Mouse (Mus musculus) hindbrain, embryonic 12.5 days (tissue): ENCODE measurements at regions not wholly inside any gene's neighbourhood (a gene's known extent, or its start where the extent isn't known, plus 50 kb on each side); places are given as distances from the start of the nearest gene placed in this dataset.

ENCODE experiments used
- ATAC-seq: fragments of 200-750 bp; cut with Nextera tagmentation; 2 replicates; pipeline ENCODE4 v1.8.0; 2017; ENCODE audit warnings: moderate TSS enrichment; ENCODE audit not compliant: low FRiP score
- H3K27ac ChIP-seq: fragments of 300-500 bp; sonication (generic); 2 replicates; pipeline ENCODE4 v1.5.1; 2016; ENCODE audit warnings: mild to moderate bottlenecking
- H3K27me3 ChIP-seq: fragments of 300-500 bp; sonication (generic); 2 replicates; pipeline ENCODE4 v1.6.1; 2016; ENCODE audit warnings: mild to moderate bottlenecking
- H3K36me3 ChIP-seq: fragments of 300-500 bp; sonication (generic); 2 replicates; pipeline ENCODE4 v1.6.1; 2016; ENCODE audit warnings: mild to moderate bottlenecking
- H3K4me1 ChIP-seq: fragments of 300-500 bp; sonication (generic); 2 replicates; pipeline ENCODE4 v1.6.1; 2016
- H3K4me2 ChIP-seq: fragments of 300-500 bp; sonication (generic); replicated peaks from 2 replicates; pipeline ENCODE4 v1.6.1; 2016; ENCODE audit warnings: mild to moderate bottlenecking
- H3K4me3 ChIP-seq: fragments of 300-500 bp; sonication (generic); 2 replicates; pipeline ENCODE4 v1.5.1; 2016; ENCODE audit warnings: mild to moderate bottlenecking
- H3K9ac ChIP-seq: fragments of 300-500 bp; sonication (generic); 2 replicates; pipeline ENCODE4 v1.6.1; 2016; ENCODE audit warnings: mild to moderate bottlenecking, moderate library complexity
- H3K9me3 ChIP-seq: fragments of 300-500 bp; sonication (generic); replicated peaks from 2 replicates; pipeline ENCODE4 v1.6.1; 2016; ENCODE audit warnings: mild to moderate bottlenecking
- WGBS: fragments of 180-500 bp; shearing (Covaris S2); methylation state at CpG from one replicate; pipeline ENCODE4 v1.1.7; 2016; 5-methylcytosine and 5-hydroxymethylcytosine counted together

DNA sequence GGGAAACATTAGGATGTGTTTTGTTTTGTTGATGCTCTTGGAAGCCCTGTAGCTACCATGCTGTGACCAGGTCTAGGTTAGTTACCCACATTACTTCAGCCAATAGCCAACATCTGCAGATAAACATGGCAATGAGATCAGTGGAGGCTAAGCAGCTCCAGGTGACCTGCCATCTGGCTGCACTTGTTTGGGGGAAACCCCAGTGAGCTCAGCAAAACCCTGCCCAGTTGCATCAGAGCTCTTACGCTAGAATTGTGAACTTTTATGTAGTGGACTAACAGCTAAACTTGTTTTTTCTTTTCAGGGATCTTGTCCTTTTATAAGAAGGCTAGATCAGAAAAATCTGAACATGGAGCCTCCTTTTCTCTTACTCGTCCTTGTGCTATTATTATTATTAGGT is 211.8 kb upstream of the Atp5g3 start:
- no peaks in the 10 kb centered on the region for H3K36me3 ChIP-seq
- ATAC-seq: no peak
- H3K4me3 ChIP-seq: no peak overlapping the region
- no peak overlapping the region for H3K4me2 ChIP-seq
- H3K9me3 ChIP-seq: no peaks in the 10 kb centered on the region
- H3K27me3 ChIP-seq: no peaks in the 10 kb centered on the region
- no peak overlapping the region for H3K9ac ChIP-seq
- 54% methylated on average over 2 of the region's 2 CpGs for WGBS
- H3K4me1 ChIP-seq: peaks cover 35% of the 10 kb centered on the region
- H3K27ac ChIP-seq: no peak overlapping the region

DNA sequence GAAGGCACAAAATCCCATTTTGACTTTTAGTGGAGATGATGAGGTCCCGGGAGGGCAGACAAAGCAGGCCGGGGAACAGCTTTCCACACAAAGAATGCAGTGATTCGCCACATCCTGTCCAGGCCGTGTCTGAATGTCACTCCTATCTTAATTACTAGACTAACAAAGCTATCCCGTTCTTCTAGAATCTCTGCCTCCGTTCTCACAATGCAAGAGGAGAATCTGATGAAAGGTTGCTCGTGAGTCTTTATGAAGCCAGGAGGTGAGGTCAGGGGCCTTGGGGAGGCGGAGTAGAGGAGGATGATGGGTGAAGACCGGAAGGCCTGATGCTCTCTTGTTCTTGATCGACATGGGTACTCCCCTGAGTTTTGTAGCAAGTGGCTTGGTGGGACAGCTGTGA is 208.9 kb upstream of the Atp5g3 start:
- Histone ChIP-seq H3K4me2 (peak overlapping the region; percentile 21; the same call in 1 of the 2 replicates), H3K27ac (peak overlapping the region; percentile 83), H3K4me1 (peaks cover 32% of the 10 kb centered on the region), H3K36me3 (no peaks in the 10 kb centered on the region), H3K9me3 (no peaks in the 10 kb centered on the region), H3K9ac (no peak overlapping the region), H3K4me3 (no peak overlapping the region), H3K27me3 (no peaks in the 10 kb centered on the region)
- WGBS: 31% methylated on average over 10 of the region's 10 CpGs
- ATAC-seq: 0 out of 2 replicates have a peak, but pooled peaks have one; percentile 35

DNA sequence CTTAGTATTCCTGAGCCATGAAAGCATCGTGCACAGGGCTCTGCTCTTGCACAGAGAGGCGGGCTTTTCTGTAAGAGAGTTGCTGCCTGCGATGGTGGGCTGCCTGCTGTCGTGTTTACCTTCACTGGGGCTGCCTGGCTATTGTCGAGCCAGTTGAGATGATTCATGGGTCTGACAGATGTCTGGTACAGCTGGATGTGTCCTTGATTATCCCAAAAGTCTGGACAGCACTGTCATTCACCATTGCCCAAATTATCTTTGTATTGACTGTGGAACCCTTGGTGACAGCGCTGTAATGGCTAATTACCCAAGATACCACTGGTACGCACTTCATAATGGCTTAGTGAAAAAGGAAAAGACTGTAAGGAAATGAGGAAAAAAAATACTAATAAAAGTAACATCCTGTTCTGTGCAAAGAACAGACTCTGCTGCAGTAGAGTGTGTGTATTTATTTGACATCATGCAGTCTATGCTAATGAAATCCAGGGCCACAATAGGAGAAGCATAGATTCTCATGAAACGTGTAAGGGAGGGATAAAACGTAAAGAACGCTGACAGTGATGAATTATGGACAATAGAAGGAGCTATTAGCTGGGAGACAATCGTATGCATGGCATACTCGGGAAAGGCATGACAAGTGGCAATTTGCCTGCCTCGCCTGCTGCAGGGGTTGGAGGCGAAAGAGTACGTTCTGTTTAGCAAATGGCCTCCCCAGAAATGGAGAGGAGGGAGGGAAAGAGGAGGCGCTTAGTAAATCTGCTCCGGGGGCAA is 208.2 kb upstream of the Atp5g3 start:
- Histone ChIP-seq H3K27ac (peak overlapping the region; percentile 83), H3K27me3 (no peaks in the 10 kb centered on the region), H3K9ac (no peak overlapping the region), H3K4me2 (peak overlapping the region; percentile 21; the same call in 1 of the 2 replicates), H3K9me3 (no peaks in the 10 kb centered on the region), H3K4me3 (no peak overlapping the region), H3K36me3 (no peaks in the 10 kb centered on the region), H3K4me1 (peaks cover 32% of the 10 kb centered on the region)
- ATAC-seq: peak; percentile 74
- WGBS: 29% methylated on average over 17 of the region's 17 CpGs

DNA sequence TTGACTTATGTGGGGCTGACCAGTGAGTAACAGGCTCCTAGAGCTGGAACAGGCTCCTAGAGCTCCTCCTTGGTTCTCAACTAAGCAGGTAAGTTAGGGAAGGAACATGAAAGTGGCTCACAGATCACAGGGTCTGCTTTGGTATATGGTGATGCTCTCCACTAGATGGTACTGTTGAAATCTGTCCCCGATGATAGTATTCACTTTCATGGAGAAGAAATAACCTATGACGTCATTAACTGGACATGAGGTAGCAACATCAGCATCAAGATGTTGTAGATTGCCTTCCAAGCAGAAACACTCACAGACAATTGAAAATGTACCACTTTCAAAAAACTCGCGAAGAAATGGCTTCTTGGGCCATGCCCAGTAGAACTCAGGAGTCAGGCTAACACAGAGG is 195.3 kb upstream of the Atp5g3 start:
- WGBS: 88% methylated on average over 4 of the region's 4 CpGs
- no peaks in the 10 kb centered on the region for H3K36me3 ChIP-seq
- ATAC-seq: no peak

DNA sequence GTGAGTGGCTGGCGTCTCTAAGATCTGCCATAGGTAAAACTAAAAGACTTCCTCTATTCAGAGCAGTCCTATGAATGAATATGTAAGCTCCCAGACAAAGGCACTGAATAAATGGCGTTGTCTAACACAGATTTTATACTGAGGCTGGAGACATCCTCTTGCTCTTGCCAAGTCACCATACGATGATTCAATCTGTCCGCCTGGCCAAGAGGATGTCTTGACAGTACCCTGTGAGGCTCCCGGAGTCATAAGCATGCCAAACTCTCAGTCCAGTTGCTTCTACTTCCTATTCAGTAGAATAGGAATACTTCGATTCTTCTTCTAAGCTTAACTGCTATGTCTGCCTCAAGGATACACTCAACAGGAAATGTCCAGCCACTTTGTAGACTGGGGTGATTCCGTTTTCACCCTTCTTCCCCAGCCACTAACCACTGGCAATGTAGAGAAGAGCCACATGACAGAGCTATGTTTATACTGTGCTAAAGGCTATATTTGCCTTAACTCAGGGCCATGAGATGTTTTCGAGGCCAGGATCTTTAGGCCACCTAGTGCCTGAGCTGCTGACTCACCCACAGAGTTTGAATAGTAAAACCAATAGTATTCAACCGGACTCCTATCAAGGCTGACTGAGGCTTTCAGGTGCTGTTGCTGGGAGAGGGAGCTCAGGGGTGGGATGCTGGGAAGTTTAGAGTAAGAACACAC is 188.7 kb upstream of the Atp5g3 start:
- H3K4me2 ChIP-seq: no peak overlapping the region
- H3K9me3 ChIP-seq: no peaks in the 10 kb centered on the region
- no peak for ATAC-seq
- no peaks in the 10 kb centered on the region for H3K36me3 ChIP-seq
- H3K4me3 ChIP-seq: no peak overlapping the region
- H3K27me3 ChIP-seq: no peaks in the 10 kb centered on the region
- H3K4me1 ChIP-seq: no peaks in the 10 kb centered on the region; the same call in 1 of the 2 replicates
- H3K27ac ChIP-seq: no peak overlapping the region
- H3K9ac ChIP-seq: no peak overlapping the region
- WGBS: 79% methylated on average over 9 of the region's 9 CpGs

More for the DNA sequence above, 195.3 kb upstream of the Atp5g3 start:
- H3K4me1 ChIP-seq: no peaks in the 10 kb centered on the region
- no peaks in the 10 kb centered on the region for H3K27me3 ChIP-seq
- no peak overlapping the region for H3K4me2 ChIP-seq
- H3K9ac ChIP-seq: no peak overlapping the region
- H3K9me3 ChIP-seq: no peaks in the 10 kb centered on the region
- H3K4me3 ChIP-seq: no peak overlapping the region
- H3K27ac ChIP-seq: no peak overlapping the region

DNA sequence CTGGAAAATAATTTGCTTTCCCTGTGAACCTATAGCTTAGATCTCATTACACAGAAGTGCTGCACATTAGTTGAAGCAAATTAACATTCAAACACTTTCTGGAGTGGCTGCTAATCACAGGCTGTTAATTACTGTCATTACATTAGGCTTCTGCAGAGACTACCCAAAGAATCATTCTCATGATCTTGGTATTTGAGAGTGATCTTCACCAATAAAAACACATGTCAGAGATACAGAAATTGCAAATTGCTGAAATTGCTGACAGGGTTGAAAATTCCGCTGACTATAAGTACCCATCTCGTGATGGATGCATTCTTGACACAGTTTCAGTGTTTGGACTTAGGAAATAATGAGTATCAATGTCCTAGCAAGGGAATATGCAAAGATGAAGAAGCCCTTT is 185.7 kb upstream of the Atp5g3 start:
- H3K36me3 ChIP-seq: no peaks in the 10 kb centered on the region
- WGBS: 72% methylated on average over 2 of the region's 2 CpGs
- no peaks in the 10 kb centered on the region for H3K27me3 ChIP-seq
- no peak overlapping the region for H3K9ac ChIP-seq
- no peaks in the 10 kb centered on the region for H3K9me3 ChIP-seq
- no peak overlapping the region for H3K27ac ChIP-seq
- no peak overlapping the region for H3K4me3 ChIP-seq
- H3K4me1 ChIP-seq: no peaks in the 10 kb centered on the region; the same call in 1 of the 2 replicates
- no peak for ATAC-seq
- no peak overlapping the region for H3K4me2 ChIP-seq

DNA sequence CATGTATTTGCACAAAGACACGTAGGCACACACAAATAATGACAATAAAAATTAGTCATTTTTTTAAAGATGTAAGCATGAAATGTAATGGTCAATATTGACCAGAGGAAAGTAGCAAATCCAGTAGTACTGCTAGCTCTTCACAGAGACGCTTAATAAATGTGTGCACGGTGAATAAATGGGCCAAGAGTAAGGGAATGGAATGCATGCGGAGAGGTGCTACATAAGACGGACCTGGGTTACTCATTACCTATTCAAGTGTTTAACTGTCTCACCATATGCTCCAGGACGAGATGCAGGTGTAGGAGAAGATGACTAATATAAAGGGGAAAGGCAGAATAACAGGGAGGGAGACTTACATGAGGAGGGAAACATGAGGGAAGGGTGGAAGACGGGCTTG is 182.4 kb upstream of the Atp5g3 start:
- 88% methylated on average over 7 of the region's 7 CpGs for whole genome bisulfite sequencing
- no peak overlapping the region for H3K27ac ChIP-seq
- H3K36me3 ChIP-seq: no peaks in the 10 kb centered on the region
- H3K4me3 ChIP-seq: no peak overlapping the region
- H3K9ac ChIP-seq: no peak overlapping the region
- no peaks in the 10 kb centered on the region for H3K4me1 ChIP-seq
- H3K4me2 ChIP-seq: no peak overlapping the region
- no peaks in the 10 kb centered on the region for H3K27me3 ChIP-seq
- H3K9me3 ChIP-seq: no peaks in the 10 kb centered on the region
- ATAC-seq: no peak

DNA sequence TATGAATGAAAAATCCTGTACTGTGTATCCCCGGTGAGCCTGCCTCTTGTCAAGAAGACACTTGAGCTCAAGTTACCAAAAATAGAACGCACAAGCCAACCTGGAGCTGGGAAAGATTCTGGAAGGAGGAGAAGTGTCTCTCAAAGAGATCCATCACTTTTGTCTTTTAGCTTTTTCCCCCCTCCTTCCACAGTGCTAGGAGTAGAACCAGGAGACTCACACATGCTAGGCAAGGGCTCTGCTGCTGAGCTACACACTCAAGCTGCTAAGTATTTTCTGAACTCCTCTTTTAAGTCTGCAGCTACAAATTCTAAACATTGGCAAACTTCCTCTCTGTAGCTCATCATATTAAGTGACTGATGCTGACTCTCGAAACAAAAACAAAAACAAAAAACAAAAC is 176.2 kb upstream of the Atp5g3 start:
- Histone ChIP-seq H3K4me3 (no peak overlapping the region), H3K4me1 (no peaks in the 10 kb centered on the region), H3K27ac (no peak overlapping the region), H3K4me2 (no peak overlapping the region), H3K9ac (no peak overlapping the region), H3K27me3 (no peaks in the 10 kb centered on the region), H3K36me3 (no peaks in the 10 kb centered on the region), H3K9me3 (no peaks in the 10 kb centered on the region)
- no peak for ATAC-seq
- WGBS: 73% methylated on average over 3 of the region's 3 CpGs

DNA sequence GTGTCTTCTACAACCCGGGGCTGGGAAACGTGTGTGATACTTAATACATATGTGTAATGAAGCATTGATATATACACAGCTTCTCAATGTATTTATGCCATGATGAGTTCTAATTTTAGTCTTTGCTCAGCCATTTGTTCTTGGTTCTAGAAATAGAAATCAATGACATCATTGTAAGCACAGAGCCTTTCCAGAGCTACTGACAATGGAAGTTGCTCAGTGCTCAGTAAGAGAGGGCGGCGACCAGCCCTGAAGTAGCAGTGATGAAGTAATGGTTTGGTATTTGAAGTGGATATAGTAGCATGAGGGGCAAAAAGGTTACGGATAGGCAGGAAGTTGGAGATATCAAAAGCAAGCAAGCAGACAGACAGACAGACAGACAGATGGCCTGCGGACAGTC is 173.8 kb upstream of the Atp5g3 start:
- H3K9me3 ChIP-seq: no peaks in the 10 kb centered on the region
- no peak overlapping the region for H3K4me3 ChIP-seq
- H3K4me1 ChIP-seq: no peaks in the 10 kb centered on the region
- WGBS: 87% methylated on average over 6 of the region's 6 CpGs
- no peak overlapping the region for H3K4me2 ChIP-seq
- H3K27me3 ChIP-seq: no peaks in the 10 kb centered on the region
- H3K27ac ChIP-seq: no peak overlapping the region
- no peaks in the 10 kb centered on the region for H3K36me3 ChIP-seq
- ATAC-seq: no peak
- H3K9ac ChIP-seq: no peak overlapping the region

DNA sequence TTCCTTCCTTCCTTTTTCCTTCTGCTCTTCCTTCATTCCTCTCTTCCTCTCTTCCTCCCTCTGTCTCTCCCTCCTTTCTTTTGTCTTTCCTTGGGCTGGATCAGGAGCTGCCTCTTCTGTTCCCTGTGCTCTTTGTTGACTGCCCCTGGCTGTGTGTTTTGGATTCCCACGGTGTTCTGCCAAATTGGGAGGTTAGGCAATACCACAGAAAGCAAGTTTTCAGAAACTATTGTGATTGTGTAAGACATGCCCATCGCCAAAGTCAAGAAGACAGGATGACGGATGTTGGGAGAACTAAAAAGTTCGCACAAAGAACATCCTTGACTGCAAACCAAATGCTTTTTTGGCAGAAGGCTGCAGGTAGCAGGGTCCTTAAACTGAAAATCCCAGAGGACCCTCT is 165.6 kb upstream of the Atp5g3 start:
- Histone ChIP-seq H3K4me3 (no peak overlapping the region), H3K4me1 (0 out of 2 replicates have a peak, but pooled peaks cover 4% of the 10 kb centered on the region), H3K36me3 (no peaks in the 10 kb centered on the region), H3K9ac (no peak overlapping the region), H3K9me3 (no peaks in the 10 kb centered on the region), H3K4me2 (no peak overlapping the region), H3K27ac (no peak overlapping the region), H3K27me3 (no peaks in the 10 kb centered on the region)
- WGBS: 59% methylated on average over 4 of the region's 4 CpGs
- no peak for ATAC-seq

DNA sequence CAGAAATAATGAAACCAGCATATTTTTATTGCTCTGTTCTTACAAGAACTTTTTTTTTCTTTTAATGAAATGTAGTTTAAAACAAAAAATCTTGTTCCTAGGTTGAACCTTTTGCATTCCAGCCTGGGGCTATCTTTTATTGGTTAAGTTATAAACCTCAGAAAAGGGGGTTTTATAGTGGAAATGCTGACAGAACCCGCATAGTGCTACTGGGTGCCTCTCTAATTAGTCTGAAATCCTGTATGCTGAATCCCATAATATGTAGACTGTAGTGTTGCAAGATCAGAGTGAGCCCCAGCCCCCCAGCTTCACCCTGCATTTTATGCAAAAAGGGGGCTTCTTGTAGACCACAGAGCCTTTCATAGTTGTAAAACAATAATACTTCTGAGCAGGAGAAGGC is 164.4 kb upstream of the Atp5g3 start:
- 93% methylated on average over 1 of the region's 1 CpGs for WGBS
- no peak overlapping the region for H3K4me2 ChIP-seq
- H3K27ac ChIP-seq: no peak overlapping the region

DNA sequence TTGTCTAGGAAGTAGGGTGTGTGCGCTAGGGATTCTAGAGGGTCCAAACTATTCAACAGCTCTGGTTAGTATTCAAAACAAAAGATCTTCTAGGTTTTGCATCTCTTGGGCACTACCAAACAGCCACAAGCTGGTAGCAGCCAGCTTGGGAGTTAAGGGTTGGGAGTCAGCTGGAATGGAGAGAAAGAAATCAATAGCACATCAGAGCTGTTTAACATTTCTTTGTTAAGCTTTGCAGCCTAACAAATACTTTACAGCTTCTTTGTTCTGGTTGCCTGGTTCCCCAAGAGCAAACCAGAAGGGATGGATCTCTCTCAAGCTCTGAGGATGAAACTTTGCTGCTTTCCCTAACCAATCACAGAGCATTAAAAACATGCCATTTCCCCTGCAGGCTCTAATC is 162.3 kb upstream of the Atp5g3 start:
- no peak for ATAC-seq
- no peak overlapping the region for H3K27ac ChIP-seq
- H3K4me2 ChIP-seq: no peak overlapping the region
- H3K4me1 ChIP-seq: 0 out of 2 replicates have a peak, but pooled peaks cover 4% of the 10 kb centered on the region
- no peaks in the 10 kb centered on the region for H3K9me3 ChIP-seq
- H3K27me3 ChIP-seq: no peaks in the 10 kb centered on the region; the same call in 1 of the 2 replicates
- H3K4me3 ChIP-seq: no peak overlapping the region
- no peak overlapping the region for H3K9ac ChIP-seq
- WGBS: 87% methylated on average over 1 of the region's 1 CpGs
- no peaks in the 10 kb centered on the region for H3K36me3 ChIP-seq

More for the DNA sequence above, 164.4 kb upstream of the Atp5g3 start:
- H3K4me1 ChIP-seq: 0 out of 2 replicates have a peak, but pooled peaks cover 4% of the 10 kb centered on the region
- no peaks in the 10 kb centered on the region; the same call in 1 of the 2 replicates for H3K27me3 ChIP-seq
- no peak overlapping the region for H3K9ac ChIP-seq
- H3K9me3 ChIP-seq: no peaks in the 10 kb centered on the region
- H3K4me3 ChIP-seq: no peak overlapping the region
- no peaks in the 10 kb centered on the region for H3K36me3 ChIP-seq
- ATAC-seq: no peak
